Mouse (Mus musculus): ENCODE measurements around the gene Rpsa.

DNA sequence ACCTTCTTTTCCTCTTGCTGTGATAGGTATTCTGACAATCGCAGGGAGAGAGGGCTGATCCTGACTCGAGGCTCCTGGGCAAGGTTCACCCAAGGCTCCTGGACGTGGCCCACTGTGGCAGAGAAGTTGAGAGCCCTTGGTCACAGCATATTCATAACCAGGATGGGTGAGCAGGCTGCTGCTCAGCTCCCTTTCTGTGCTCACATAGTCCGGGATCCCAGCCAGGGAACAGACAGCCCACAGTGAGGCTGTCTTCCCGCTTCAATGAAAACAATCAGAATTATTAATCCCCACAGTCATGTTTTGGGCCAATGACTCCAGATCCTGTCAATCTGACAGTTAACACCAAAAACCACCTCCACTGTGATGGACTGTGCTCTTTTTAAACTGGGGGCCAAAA is 45.5 kb upstream of the Rpsa start:
- TF ChIP-seq GATA1 (IDR thresholded peaks at IDR 0.05; ENCODE audit: borderline replicate concordance, low read length) (no peak), FLI1 (IDR thresholded peaks at IDR 0.05; ENCODE audit: low read length) (no peak)

Data from megakaryocyte, embryonic 14.5 days (primary cell).